Mouse (Mus musculus) cerebellum, adult 8-10 months (tissue): ENCODE measurements around the gene Polg2.
"Not testable (repeated sequence)": the region's sequence is repeated elsewhere in the genome, so short reads cannot be mapped to it uniquely, and the experiment has no call there.

Experiments used
- DNase-seq: peaks from one replicate; pipeline ENCODE4 v3.0.0; 2022

Polg2 gene

GRCm38 (mm10) chr11:106779388-106780088 lies at the start of gene Polg2:
Gene Polg2 (minus strand): TSS chr11:106779537.
- DNase-seq, result peak; percentile 84

GRCm38 (mm10) chr11:106828079-106828478 lies 48.7 kb upstream of the Polg2 start:
- DNase-seq, result no peak

GRCm38 (mm10) chr11:106824403-106824802 lies 45.1 kb upstream of the Polg2 start:
- peak; percentile 36 for DNase-seq

- no peak for DNase-seq
These were observed 44.4 kb upstream of the Polg2 start for GRCm38 (mm10) chr11:106823741-106824140.

GRCm38 (mm10) chr11:106822911-106823310 lies 43.6 kb upstream of the Polg2 start:
- peak; percentile 90 for DNase-seq

GRCm38 (mm10) chr11:106822491-106822890 lies 43.2 kb upstream of the Polg2 start:
- DNase-seq, result no peak

- no peak for DNase-seq
These were observed 42.1 kb upstream of the Polg2 start for GRCm38 (mm10) chr11:106821397-106821796.

- peak; percentile 66 for DNase-seq
These were observed 41.6 kb upstream of the Polg2 start for GRCm38 (mm10) chr11:106820972-106821371.

GRCm38 (mm10) chr11:106820252-106820651 lies 40.9 kb upstream of the Polg2 start:
- peak; percentile 48 for DNase-seq

GRCm38 (mm10) chr11:106819595-106819994 lies 40.3 kb upstream of the Polg2 start:
- peak; percentile 46 for DNase-seq

GRCm38 (mm10) chr11:106818341-106818740 lies 39.0 kb upstream of the Polg2 start:
- DNase-seq, result peak; percentile 43

GRCm38 (mm10) chr11:106817808-106818207 lies 38.5 kb upstream of the Polg2 start:
- DNase-seq, result peak; percentile 81

GRCm38 (mm10) chr11:106817156-106817555 lies 37.8 kb upstream of the Polg2 start:
- DNase-seq, result no peak

GRCm38 (mm10) chr11:106816316-106816715 lies 37.0 kb upstream of the Polg2 start:
- no peak for DNase-seq

- DNase-seq, result no peak
These were observed 36.4 kb upstream of the Polg2 start for GRCm38 (mm10) chr11:106815761-106816160.

- no peak for DNase-seq
These were observed 36.0 kb upstream of the Polg2 start for GRCm38 (mm10) chr11:106815331-106815730.

GRCm38 (mm10) chr11:106814601-106815320 lies 35.4 kb upstream of the Polg2 start:
- DNase-seq, result peak; percentile 88

- DNase-seq, result no peak
These were observed 33.2 kb upstream of the Polg2 start for GRCm38 (mm10) chr11:106812410-106813136.

GRCm38 (mm10) chr11:106807442-106807841 lies 28.1 kb upstream of the Polg2 start:
- not testable (repeated sequence) for DNase-seq

- DNase-seq, result no peak
These were observed 22.8 kb upstream of the Polg2 start for GRCm38 (mm10) chr11:106802069-106802627.

GRCm38 (mm10) chr11:106795679-106796078 lies 16.3 kb upstream of the Polg2 start:
- no peak for DNase-seq

- DNase-seq, result no peak
These were observed 14.5 kb upstream of the Polg2 start for GRCm38 (mm10) chr11:106793846-106794245.

GRCm38 (mm10) chr11:106789649-106790048 lies 10.3 kb upstream of the Polg2 start:
- no peak for DNase-seq
